9 mouse cellular contexts compared by ENCODE assay signal in the genomic region with DNA sequence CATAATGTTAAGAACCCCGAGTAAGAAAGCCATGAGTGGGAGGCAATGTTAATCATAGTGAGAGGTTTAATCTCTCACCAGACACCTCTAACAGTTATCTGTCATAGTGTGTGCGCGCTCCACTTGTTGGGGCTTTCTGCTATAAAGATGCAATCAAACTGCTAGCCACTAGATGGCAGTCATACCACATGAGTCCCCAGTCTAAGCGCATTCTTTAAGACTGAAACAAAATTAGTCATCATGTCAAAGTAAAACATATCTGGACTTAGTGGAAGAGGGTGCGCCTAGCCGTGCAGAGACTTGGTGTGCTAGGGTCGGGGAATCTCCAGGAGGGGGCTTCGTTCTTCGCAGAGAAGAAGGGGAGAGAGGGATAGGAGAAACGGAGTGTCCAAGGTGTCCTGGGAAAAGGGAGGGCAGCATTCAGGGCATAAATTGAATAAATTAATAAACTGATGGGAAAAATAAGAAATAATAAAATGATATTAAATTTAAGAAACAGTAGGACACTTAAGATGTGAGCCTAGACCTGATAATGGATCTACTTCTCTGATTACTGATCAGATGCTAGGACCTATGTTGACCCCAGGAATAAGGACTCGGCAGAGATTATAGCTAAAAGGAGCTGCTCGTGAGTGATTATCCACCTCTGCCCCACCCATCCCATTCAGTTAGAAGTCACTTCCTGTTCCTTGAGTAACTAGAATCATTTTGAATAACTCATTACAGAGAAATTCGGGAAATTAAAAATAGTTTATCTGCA. TPM values are rescaled to one million over a fixed set of nuclear protein-coding genes. Genes with fewer than 3 reads are reported as not detected.
DNase-seq lines count a peak whose midpoint lies in the region; ATAC-seq and TF ChIP-seq lines count a peak whose summit lies in the region.
"Had no signal": no experiment of that assay in that cellular context is flagged by ENCODE, and none has a peak within 500 bp of the region (broad histone marks: within the 10 kb centered on the region; RNA-seq: fewer than 3 reads in every experiment).

No protein-coding gene starts in this region.

- peak; percentile 86 for TF ChIP-seq CTCF in cortical plate, adult 2 months (IDR thresholded peaks at IDR 0.05; ENCODE audit: extremely low read depth, insufficient read depth, low read length)
- peak; percentile 91 for TF ChIP-seq CTCF in kidney, postnatal 0 days (IDR thresholded peaks at IDR 0.05; ENCODE audit: low read depth)

- peak; percentile 76 for ATAC-seq in kidney, postnatal 0 days (replicated peaks; ENCODE audit: low FRiP score, low read depth)
- ATAC-seq in liver, embryonic 11.5 days (replicated peaks; ENCODE audit: low FRiP score): peak; percentile 47; the same call in 1 of the 2 replicates
- peak; percentile 91 for ATAC-seq in neural tube, embryonic 12.5 days (ENCODE audit: low FRiP score, low read depth)

- H3K27me3 ChIP-seq in heart, embryonic 10.5 days (ENCODE audit: insufficient read depth, poor library complexity, severe bottlenecking): no peaks in the 10 kb centered on the region
- no peaks in the 10 kb centered on the region for H3K27me3 ChIP-seq in kidney, postnatal 0 days (ENCODE audit: insufficient read depth, low read length)
- H3K27me3 ChIP-seq in liver, embryonic 11.5 days (replicated peaks; ENCODE audit: control insufficient read depth, insufficient read depth, low read length): no peaks in the 10 kb centered on the region
- no peaks in the 10 kb centered on the region for H3K27me3 ChIP-seq in neural tube, embryonic 12.5 days (replicated peaks)

- no peak overlapping the region for H3K4me2 ChIP-seq in kidney, postnatal 0 days (ENCODE audit: low read length)
- no peak overlapping the region for H3K4me2 ChIP-seq in liver, embryonic 11.5 days
- peak overlapping the region; percentile 35; the same call in 1 of the 2 replicates for H3K4me2 ChIP-seq in neural tube, embryonic 12.5 days (replicated peaks)

- no peak overlapping the region for H3K27ac ChIP-seq in cortical plate, adult 2 months (ENCODE audit: insufficient read depth, low read length)
- H3K27ac ChIP-seq in heart, embryonic 10.5 days: no peak overlapping the region
- no peak overlapping the region for H3K27ac ChIP-seq in kidney, postnatal 0 days
- no peak overlapping the region for H3K27ac ChIP-seq in liver, embryonic 11.5 days (ENCODE audit: low read depth, low read length)
- H3K27ac ChIP-seq in neural tube, embryonic 12.5 days: no peak overlapping the region

- no peak overlapping the region for H3K9ac ChIP-seq in kidney, postnatal 0 days (ENCODE audit: low read depth, low read length)
- H3K9ac ChIP-seq in liver, embryonic 11.5 days (ENCODE audit: low read depth, low read length): no peak overlapping the region
- no peak overlapping the region for H3K9ac ChIP-seq in neural tube, embryonic 12.5 days

- no peak overlapping the region for H3K4me3 ChIP-seq in cortical plate, adult 2 months (ENCODE audit: insufficient read depth, low read length)
- no peak overlapping the region for H3K4me3 ChIP-seq in heart, embryonic 10.5 days
- H3K4me3 ChIP-seq in kidney, postnatal 0 days (replicated peaks; ENCODE audit: low read depth, low read length): no peak overlapping the region
- H3K4me3 ChIP-seq in liver, embryonic 11.5 days (ENCODE audit: low read depth, low read length): no peak overlapping the region
- H3K4me3 ChIP-seq in neural tube, embryonic 12.5 days: no peak overlapping the region

- no peak for TF ChIP-seq POLR2A in cortical plate, adult 2 months (IDR thresholded peaks at IDR 0.05; ENCODE audit: extremely low read depth, insufficient read depth, low read length)

- peak; percentile 72 for DNase-seq in CD4-positive helper T cell, adult 2 months (ENCODE audit: low read depth, low spot score)
- peak; percentile 69 for DNase-seq in ZHBTc4 (ENCODE audit: low read depth, low spot score)
- DNase-seq in heart, embryonic 10.5 days (ENCODE audit: low spot score): peak; percentile 77
- peak; percentile 81 for DNase-seq in kidney, postnatal 0 days (ENCODE audit: low spot score)
- peak; percentile 34 for DNase-seq in liver, embryonic 11.5 days (ENCODE audit: low spot score)
- DNase-seq in thymus, postnatal 0 days (ENCODE audit: low spot score): peak; percentile 85

- no peaks in the 10 kb centered on the region for H3K9me3 ChIP-seq in heart, embryonic 10.5 days
- H3K9me3 ChIP-seq in kidney, postnatal 0 days (replicated peaks; ENCODE audit: low read length): no peaks in the 10 kb centered on the region
- no peaks in the 10 kb centered on the region for H3K9me3 ChIP-seq in liver, embryonic 11.5 days (ENCODE audit: control insufficient read depth, low read length)
- H3K9me3 ChIP-seq in neural tube, embryonic 12.5 days: no peaks in the 10 kb centered on the region

- WGBS in heart, embryonic 10.5 days: 29% methylated on average over 13 of the region's 13 CpGs
- 29% methylated on average over 13 of the region's 13 CpGs for WGBS in kidney, postnatal 0 days
- 30% methylated on average over 13 of the region's 13 CpGs for WGBS in liver, embryonic 11.5 days
- WGBS in neural tube, embryonic 12.5 days: 34% methylated on average over 13 of the region's 13 CpGs

- no peaks in the 10 kb centered on the region for H3K36me3 ChIP-seq in heart, embryonic 10.5 days
- H3K36me3 ChIP-seq in kidney, postnatal 0 days (ENCODE audit: insufficient read depth, low read length): no peaks in the 10 kb centered on the region
- H3K36me3 ChIP-seq in liver, embryonic 11.5 days (ENCODE audit: control insufficient read depth, insufficient read depth, low read length): no peaks in the 10 kb centered on the region
- no peaks in the 10 kb centered on the region for H3K36me3 ChIP-seq in neural tube, embryonic 12.5 days

- H3K4me1 ChIP-seq in cortical plate, adult 2 months (ENCODE audit: control insufficient read depth, insufficient read depth, low read length): no peaks in the 10 kb centered on the region
- no peaks in the 10 kb centered on the region for H3K4me1 ChIP-seq in heart, embryonic 10.5 days
- no peaks in the 10 kb centered on the region for H3K4me1 ChIP-seq in kidney, postnatal 0 days (replicated peaks; ENCODE audit: insufficient read depth, low read length)
- H3K4me1 ChIP-seq in liver, embryonic 11.5 days (replicated peaks; ENCODE audit: control insufficient read depth, insufficient read depth, low read length): no peaks in the 10 kb centered on the region
- H3K4me1 ChIP-seq in neural tube, embryonic 12.5 days: no peaks in the 10 kb centered on the region

RNA-seq across cellular contexts. Expression of gene Kcnh8, which starts 42.4 kb away (rescaled TPM):
- 0.26 and 0.31 TPM in 2 replicates for polyA plus RNA-seq in cortical plate, adult 2 months (2012; rRNA removed)
- polyA plus RNA-seq in heart, embryonic 10.5 days (2016; fragmentation: Nextera tagmentation; extraction: Ambion mirVana): 0.04 and 0.09 TPM in 2 replicates
- 0.30 and 0.33 TPM in 2 replicates for polyA plus RNA-seq in kidney, postnatal 0 days (2015; fragmentation: Nextera tagmentation; extraction: Ambion mirVana)
- polyA plus RNA-seq in liver, embryonic 11.5 days (2014; fragmentation: Nextera tagmentation; extraction: Ambion mirVana): 0.04 TPM in 1 of 2 replicates, not detected in the other
- polyA plus RNA-seq in neural tube, embryonic 12.5 days (2016; fragmentation: Nextera tagmentation; extraction: Ambion mirVana): 3.8 and 4.5 TPM in 2 replicates
- polyA plus RNA-seq in thymus, postnatal 0 days (2015; fragmentation: Nextera tagmentation; extraction: Ambion mirVana): 0.04 and 0.12 TPM in 2 replicates
- polyA plus RNA-seq: liver, embryonic 16.5 days had no signal

Comparison
In these comparisons a context has a peak if more than half of its experiments do, and no peak if none do; other contexts are left out.
1. DNase-seq: peak in every context shown above with its lines; median percentile 85 in thymus, postnatal 0 days; 81 in kidney, postnatal 0 days; 77 in heart, embryonic 10.5 days; 72 in CD4-positive helper T cell, adult 2 months; 69 in ZHBTc4; 34 in liver, embryonic 11.5 days.